Mouse (Mus musculus) layer of hippocampus, postnatal 14 days (tissue): ENCODE data around the gene Qpctl. TPM values are rescaled to one million over a fixed set of nuclear protein-coding genes. Genes with fewer than 3 reads are reported as not detected.
A peak's percentile ranks its signal among the peaks of the same experiment; 100 is the strongest.

Experiments used
- DNase-seq, 2 experiments: peaks; one replicate each; pipeline ENCODE4 v3.0.0; 2021 to 2022; ENCODE audit warnings: low spot score in 2 of 2, mixed read lengths in 1 of 2
- long read RNA-seq, 2 experiments: library from polyadenylated mRNA; stranded (forward); transcript quantifications; one replicate each; pipeline ENCODE4 v2.0.0; 2021
- total RNA-seq, 2 experiments: library from RNA; stranded (reverse); gene quantifications; 2 replicates each; pipeline ENCODE4 v1.2.3; 2021

The Qpctl gene
- 10 to 100 TPM; 19.5 to 22.4 TPM for total RNA-seq
- long read RNA-seq, experiment 1, transcript Qpctl-201 (7 exons, 2,710 nt): major isoform, 19 of 30 reads
- long read RNA-seq, experiment 1, partial matches to known transcripts: 4 of 30 reads
- long read RNA-seq, experiment 1, other reads (novel, unspliced or antisense): 7 of 30 reads
- long read RNA-seq, experiment 2, transcript Qpctl-201 (7 exons, 2,710 nt): major isoform, 20 of 47 reads
- long read RNA-seq, experiment 2, partial matches to known transcripts: 4 of 47 reads
- long read RNA-seq, experiment 2, other reads (novel, unspliced or antisense): 23 of 47 reads

GRCm38 (mm10) chr7:19148875-19149541 is at the start of gene Qpctl:
Qpctl (minus strand) TSS chr7:19149291.
- DNase-seq: peak; percentile 98 to 99

- DNase-seq: no peak
Observed at GRCm38 (mm10) chr7:19197985-19198384, 48.9 kb upstream of the Qpctl start.

GRCm38 (mm10) chr7:19196676-19197075 is 47.6 kb upstream of the Qpctl start:
- DNase-seq: no peak

- no peak for DNase-seq
Observed at GRCm38 (mm10) chr7:19194676-19195075, 45.6 kb upstream of the Qpctl start.

GRCm38 (mm10) chr7:19184758-19185157 is 35.7 kb upstream of the Qpctl start:
- DNase-seq: no peak

GRCm38 (mm10) chr7:19184250-19184649 is 35.2 kb upstream of the Qpctl start:
- DNase-seq: no peak

DNA sequence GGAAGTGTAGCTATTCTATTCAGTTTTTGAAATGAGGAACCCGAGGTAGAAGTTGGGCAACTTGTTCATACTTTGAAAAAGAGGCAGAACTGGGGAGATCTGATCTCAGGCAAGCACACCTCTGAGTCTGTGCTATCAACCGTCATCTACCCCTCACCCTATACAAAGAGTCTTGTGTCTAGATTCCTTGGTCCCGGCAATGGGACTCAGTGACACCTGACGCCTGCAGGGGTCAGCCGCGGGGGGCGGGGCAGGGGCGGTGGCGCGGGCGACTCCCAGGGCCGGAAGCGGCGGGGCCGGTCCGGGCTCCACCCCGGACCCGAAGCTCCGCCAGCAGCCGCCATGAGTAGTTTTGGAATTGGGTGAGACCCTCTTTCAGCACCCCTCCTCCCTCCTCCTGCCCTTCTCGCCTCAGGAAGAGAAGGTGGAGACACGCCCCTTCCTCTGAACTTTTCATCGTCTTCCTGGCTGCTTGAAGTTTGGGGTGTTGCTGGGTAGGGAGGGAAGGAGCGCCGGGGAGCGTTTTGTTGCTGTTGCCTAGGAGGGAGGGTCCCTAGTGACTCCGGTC is 31.9 kb upstream of the Qpctl start:
- DNase-seq: no peak

GRCm38 (mm10) chr7:19179936-19180335 is 30.8 kb upstream of the Qpctl start:
- DNase-seq: no peak

DNA sequence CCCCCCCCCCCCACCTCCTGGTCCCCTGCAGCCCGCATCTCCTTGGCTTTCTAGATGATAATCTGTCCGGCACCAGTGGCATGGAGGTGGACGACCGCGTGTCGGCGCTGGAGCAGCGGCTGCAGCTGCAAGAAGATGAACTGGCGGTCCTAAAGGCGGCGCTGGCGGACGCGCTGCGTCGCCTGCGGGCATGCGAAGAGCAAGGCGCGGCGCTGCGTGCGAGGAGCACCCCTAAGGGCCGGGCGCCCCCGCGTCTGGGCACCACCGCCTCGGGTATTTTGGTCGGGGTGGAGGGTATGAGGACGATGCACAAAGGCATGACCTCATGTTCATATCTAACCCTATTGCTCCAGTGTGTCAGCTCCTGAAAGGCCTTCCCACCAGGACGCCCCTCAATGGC is 30.1 kb upstream of the Qpctl start:
- DNase-seq: peak in 1 of 2 experiments; percentile 53

DNA sequence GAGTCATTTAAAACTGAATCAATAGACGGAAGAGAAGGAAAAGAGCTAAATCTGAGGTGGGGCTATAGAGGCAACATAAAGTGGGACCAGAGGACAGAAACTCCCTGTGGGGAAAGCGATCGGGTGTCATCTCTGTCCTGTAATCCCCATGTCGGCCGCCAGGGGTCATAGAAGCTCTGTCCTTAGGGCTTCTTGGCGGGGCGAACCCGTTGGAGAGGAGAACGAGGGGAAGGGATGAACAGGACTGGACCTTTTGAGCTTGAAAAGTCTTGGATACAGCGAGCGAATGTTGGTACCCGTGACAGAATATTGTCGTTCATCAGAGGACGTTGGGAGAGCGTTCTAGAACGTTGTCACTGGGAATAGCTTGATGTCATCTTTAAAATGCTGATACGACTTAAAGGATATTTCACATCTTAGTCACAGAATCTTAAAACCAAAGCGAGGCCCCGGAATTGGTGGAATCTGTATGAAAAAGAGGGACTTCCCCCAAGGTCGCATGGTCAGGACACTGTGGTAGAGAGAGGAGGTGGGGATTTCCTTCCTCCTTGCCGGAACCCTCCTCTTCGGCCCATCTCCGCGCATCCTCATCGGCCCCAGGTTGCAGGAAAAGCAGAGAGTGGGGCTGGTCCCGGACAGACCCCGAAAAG is 29.5 kb upstream of the Qpctl start:
- peak; percentile 79 to 81 for DNase-seq

DNA sequence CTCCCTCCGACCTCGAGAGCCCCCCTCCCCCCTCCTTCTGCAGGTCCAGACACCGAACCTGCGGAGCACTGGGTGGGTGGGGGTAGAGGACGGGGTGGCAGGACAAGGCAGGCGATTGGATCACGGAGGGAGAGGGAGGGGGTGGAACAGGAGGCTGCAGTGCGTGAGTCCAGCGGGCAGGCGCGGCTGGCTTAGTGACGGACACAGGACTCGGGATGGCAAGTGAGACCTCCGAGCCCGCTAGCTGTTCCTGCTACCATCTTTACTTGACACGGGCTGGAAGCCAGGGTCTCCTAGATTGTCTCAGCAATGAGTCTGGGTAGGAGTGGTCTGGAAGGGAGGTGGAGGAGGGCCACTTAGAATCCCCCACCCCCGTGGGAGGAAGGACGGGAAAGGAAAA is 28.9 kb upstream of the Qpctl start:
- DNase-seq: no peak

DNA sequence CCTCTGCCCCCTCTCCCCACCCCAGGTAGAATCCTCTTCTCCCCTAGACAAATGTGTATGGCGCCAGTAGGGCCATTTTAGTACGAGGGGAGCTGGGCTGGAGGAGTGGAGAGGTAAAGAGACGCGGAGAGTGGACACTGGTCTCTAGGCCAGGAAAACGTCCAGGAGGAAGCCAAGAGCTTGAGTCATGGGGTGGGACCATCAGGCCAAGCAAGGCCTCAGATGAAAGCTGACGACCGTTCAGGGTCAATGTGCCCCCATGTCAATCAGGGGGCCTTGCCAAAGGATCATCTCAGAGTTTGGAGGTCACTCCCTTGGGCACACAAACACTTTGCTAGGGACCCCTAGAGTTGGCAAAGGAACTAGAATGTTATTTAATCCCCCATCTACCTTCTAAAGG is 28.1 kb upstream of the Qpctl start:
- DNase-seq: no peak

DNA sequence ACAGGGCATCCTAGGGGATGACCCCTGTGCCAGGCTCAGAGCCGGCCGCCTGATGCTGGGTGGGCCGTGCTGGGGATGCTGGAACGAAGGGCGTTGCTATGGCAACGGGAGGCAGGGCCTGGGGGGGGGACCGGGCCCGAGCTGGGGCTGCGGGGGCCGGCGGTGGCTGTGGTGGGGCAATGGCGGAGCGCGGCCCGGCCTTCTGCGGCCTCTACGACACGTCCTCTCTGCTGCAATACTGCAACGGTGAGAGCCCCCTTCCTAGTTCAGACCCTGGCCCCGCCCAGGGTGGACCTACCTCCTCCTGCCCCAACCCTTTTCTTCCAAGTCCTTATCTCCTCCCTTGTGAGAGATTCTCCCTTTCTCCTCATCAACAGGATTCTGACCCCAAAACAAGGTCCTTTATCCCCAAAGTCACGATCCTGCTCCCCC is 27.4 kb upstream of the Qpctl start:
- DNase-seq: no peak

- DNase-seq: peak; percentile 85 to 93
Observed at GRCm38 (mm10) chr7:19175708-19176515, 26.8 kb upstream of the Qpctl start, which contains the start of gene Eml2. Eml2 (plus strand) TSS chr7:19176421.

- DNase-seq: peak; percentile 82 to 85
Observed at GRCm38 (mm10) chr7:19172874-19173273, 23.8 kb upstream of the Qpctl start.

DNA sequence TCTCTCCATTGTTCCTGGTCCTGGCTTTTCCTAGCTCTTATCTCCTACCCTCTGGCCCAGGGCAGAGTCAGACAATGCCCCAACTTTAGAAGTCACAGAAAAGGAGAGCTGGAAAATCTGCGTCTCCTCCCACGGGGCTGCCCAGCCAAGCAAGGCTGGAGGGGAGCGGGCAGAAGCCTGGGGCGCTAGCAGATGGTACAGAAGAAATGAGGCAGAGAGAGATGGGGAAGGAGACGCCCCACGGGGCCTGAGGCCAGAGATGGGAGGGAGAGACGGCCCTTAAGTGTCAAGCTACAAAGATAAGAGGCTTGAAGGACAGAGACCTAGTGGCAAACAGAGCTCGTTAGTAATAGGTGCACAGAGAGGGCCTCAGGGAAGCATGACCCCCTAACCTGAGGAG is 22.7 kb upstream of the Qpctl start:
- no peak for DNase-seq

DNA sequence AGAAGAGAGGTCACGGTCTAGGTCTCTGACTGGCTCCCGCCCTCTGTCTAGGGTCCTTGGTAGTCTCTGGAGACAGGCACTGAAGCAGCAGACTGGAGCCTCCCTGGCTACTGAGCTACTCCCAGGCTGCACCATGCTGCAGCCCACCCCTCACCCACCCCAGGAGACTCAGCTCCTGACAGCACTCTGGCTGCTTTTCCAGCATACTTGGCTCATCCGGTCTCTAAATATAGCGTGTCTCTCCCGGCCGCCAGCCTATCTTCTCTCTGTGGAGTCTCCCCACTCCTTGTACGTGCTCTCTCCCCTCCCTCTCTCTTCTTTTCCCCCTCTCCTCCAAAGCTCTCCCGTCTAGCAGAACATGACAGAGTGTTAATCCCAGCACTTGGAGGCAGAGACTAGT is 21.1 kb upstream of the Qpctl start:
- peak in 1 of 2 experiments; percentile 59 for DNase-seq

DNA sequence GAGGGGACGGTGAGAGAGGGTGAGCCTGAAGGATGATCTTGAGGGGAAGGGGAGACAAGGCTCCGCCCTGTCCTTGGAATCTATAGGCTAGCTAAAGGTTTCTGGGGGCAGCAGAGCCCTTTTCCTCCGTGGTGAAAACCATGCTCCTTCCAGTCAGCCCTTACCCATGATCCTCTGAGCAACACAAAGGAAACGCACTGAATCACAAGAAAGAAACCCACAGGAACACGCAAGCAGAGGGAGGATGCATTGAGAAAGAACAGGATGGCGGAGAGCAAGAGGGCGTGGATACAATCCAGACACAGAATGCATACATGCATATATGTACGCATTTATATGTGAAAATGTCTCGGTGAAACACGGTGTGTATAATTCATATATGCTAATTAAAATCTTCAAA is 20.4 kb upstream of the Qpctl start:
- DNase-seq: no peak

DNA sequence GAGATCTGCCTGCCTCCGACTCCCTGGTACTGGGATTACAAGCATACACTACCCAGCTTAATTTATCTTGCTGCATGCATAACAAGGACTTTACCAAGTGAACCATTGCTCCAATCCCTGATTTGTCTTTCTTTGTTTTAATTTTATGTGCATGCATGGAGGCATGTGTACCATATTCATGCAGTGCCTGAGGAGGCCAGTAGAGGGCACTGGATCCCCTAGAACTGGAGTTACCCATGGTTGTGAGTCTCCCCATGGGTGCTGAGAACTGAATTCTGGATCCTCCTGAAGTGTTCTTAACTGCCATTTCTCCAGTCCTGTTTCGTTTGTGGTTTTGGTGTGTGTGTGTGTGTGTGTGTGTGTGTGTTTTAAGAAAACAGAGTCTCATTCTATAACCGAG is 17.9 kb upstream of the Qpctl start:
- no peak for DNase-seq

GRCm38 (mm10) chr7:19165656-19166423 is 16.7 kb upstream of the Qpctl start, which contains the start of gene Gipr:
Gipr (minus strand) TSS chr7:19166127.
- no peak for DNase-seq
